Mouse (Mus musculus): Measurements from ENCODE around the gene Mphosph9. TPM values are rescaled to one million over a fixed set of nuclear protein-coding genes. Genes with fewer than 3 reads are reported as not detected.

The Mphosph9 gene
- total and polyA plus RNA-seq, 3 experiments, result 10.4 to 60.8 (median 10.9) TPM

DNA sequence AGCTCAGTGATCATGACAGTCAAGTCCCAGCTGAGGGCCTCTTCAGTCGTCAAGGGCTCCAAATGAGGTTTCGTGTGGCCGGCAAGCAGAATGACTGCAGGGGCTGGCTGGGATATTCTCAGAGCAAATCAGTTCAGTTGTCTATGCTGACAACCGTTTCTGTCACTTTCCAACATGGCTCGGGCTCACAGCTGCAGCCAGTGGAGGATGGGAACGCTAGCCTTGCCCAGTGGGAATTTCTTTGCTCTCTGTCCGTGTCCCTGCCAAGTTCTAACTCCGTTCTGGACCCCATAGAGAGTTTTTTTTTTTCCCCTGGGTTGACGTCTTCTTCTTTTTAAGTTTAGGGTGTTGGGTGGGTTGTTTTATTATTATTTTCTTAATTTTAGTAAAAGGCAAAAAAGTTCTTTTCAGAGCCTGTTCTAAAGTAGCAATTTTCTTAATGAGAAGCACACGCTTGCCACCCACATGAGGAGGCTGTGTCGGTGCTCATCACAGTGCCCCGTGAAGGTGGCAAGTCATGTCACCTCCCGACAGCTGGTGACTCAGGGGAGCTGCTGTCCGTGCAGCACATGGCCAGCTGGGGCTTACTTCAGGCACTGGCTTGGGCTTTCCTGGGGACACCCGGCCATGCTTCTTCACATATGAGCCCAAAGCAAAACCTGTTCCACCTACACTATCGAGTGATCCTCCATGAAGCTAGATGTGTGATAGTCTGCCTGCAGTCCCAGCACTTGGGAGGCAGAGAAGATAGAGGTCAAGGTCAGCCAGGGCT, 103.3 kb downstream of the Mphosph9 start:
- Histone ChIP-seq H3K9ac (ENCODE audit: control insufficient read depth, low read depth, low read length, poor library complexity, severe bottlenecking) (no peak overlapping the region), H3K9me3 (replicated peaks; ENCODE audit: insufficient read depth, low read length) (no peaks in the 10 kb centered on the region), H3K4me3 (ENCODE audit: control insufficient read depth in 1 of 2, insufficient read depth in 1 of 2, low read depth in 2 of 2, low read length in 2 of 2) (no peak overlapping the region), H3K79me2 (ENCODE audit: control insufficient read depth, insufficient read depth, low read length, poor library complexity) (no peaks in the 10 kb centered on the region), H3K27ac (ENCODE audit: control insufficient read depth, low read depth, low read length) (no peak overlapping the region), H3K4me1 (ENCODE audit: control insufficient read depth in 1 of 2, insufficient read depth in 2 of 2, low read length in 2 of 2) (no peaks in the 10 kb centered on the region), H3K36me3 (ENCODE audit: control insufficient read depth in 1 of 2, insufficient read depth in 2 of 2, low read length in 2 of 2) (no peaks in the 10 kb centered on the region), H3K27me3 (ENCODE audit: control insufficient read depth in 1 of 2, insufficient read depth in 2 of 2, low read length in 2 of 2) (no peaks in the 10 kb centered on the region)
- TF ChIP-seq POLR2AphosphoS2 (IDR thresholded peaks at IDR 0.05; ENCODE audit: low read length) (no peak), POLR2AphosphoS5 (IDR thresholded peaks at IDR 0.05; ENCODE audit: borderline replicate concordance, low read depth, low read length) (no peak), MAX (IDR thresholded peaks at IDR 0.05; ENCODE audit: low read length) (no peak), USF1 (IDR thresholded peaks at IDR 0.05; ENCODE audit: low read depth, low read length) (no peak), HCFC1 (IDR thresholded peaks at IDR 0.05; ENCODE audit: low read depth, low read length) (no peak), E2F4 (IDR thresholded peaks at IDR 0.05; ENCODE audit: borderline replicate concordance, low read depth, low read length) (no peak), MAFK (IDR thresholded peaks at IDR 0.05; ENCODE audit: borderline replicate concordance, low read depth, low read length) (no peak), MXI1 (IDR thresholded peaks at IDR 0.05; ENCODE audit: low read depth, low read length) (no peak)
- no peak for DNase-seq (ENCODE audit: low read depth, low spot score)

DNA sequence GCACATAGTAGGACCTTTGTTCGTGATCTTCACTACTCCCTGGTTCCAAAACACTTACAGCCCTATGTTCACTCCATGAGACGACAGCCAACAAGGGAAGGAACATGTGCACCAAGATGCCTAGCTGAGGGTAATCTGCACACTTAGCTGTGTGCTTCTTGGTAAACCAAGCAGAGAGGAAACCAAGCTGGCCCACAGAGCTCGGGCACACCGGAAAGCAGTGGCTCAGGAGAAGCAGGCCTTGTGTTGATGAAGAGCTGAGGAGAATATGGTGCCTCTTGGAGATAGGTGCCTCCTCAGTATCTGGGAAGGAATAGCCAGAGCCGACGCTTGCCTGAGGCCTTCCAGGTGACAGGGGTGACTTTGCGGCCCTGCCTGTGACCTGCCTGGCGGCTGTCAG, 104.2 kb downstream of the Mphosph9 start:
- Histone ChIP-seq H3K36me3 (ENCODE audit: control insufficient read depth in 1 of 2, insufficient read depth in 2 of 2, low read length in 2 of 2) (no peaks in the 10 kb centered on the region), H3K4me1 (ENCODE audit: control insufficient read depth in 1 of 2, insufficient read depth in 2 of 2, low read length in 2 of 2) (no peaks in the 10 kb centered on the region)
- DNase-seq (ENCODE audit: low read depth, low spot score), result no peak

DNA sequence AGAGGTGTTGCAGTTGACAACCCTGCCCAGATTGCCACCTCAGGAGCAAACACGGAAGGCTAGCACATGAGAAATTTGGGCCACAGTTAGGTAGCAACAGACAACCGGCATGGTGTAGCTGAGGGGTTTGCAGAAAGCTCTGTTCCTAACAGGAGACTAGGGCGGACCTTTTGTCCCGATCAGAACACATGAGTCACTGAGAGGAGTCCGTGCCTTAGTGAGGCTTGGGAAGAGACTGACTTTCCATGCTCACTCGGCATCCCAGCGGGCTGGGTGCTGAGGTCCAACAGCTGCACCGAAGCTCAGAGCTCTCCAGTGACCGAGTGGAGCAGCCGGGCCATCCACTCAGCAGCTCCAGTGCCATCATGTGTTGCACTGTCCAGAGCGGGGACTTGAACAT, 105.1 kb downstream of the Mphosph9 start:
- H3K4me1 ChIP-seq (ENCODE audit: control insufficient read depth in 1 of 2, insufficient read depth in 2 of 2, low read length in 2 of 2), result no peaks in the 10 kb centered on the region
- no peaks in the 10 kb centered on the region for H3K27me3 ChIP-seq (ENCODE audit: control insufficient read depth in 1 of 2, insufficient read depth in 2 of 2, low read length in 2 of 2)
- H3K27ac ChIP-seq (ENCODE audit: control insufficient read depth, low read depth, low read length), result no peak overlapping the region
- H3K36me3 ChIP-seq (ENCODE audit: control insufficient read depth in 1 of 2, insufficient read depth in 2 of 2, low read length in 2 of 2), result no peaks in the 10 kb centered on the region
- H3K9ac ChIP-seq (ENCODE audit: control insufficient read depth, low read depth, low read length, poor library complexity, severe bottlenecking), result no peak overlapping the region
- no peaks in the 10 kb centered on the region for H3K9me3 ChIP-seq (replicated peaks; ENCODE audit: insufficient read depth, low read length)
- no peak overlapping the region for H3K4me3 ChIP-seq (ENCODE audit: control insufficient read depth in 1 of 2, insufficient read depth in 1 of 2, low read depth in 2 of 2, low read length in 2 of 2)
- H3K79me2 ChIP-seq (ENCODE audit: control insufficient read depth, insufficient read depth, low read length, poor library complexity), result no peaks in the 10 kb centered on the region
- no peak for DNase-seq (ENCODE audit: low read depth, low spot score)
- no peak for TF ChIP-seq TBP (IDR thresholded peaks at IDR 0.05; ENCODE audit: low read depth, low read length)
- TF ChIP-seq POLR2AphosphoS5 (IDR thresholded peaks at IDR 0.05; ENCODE audit: borderline replicate concordance, low read depth, low read length), result no peak
- TF ChIP-seq MXI1 (IDR thresholded peaks at IDR 0.05; ENCODE audit: low read depth, low read length), result no peak
- no peak for TF ChIP-seq MAX (IDR thresholded peaks at IDR 0.05; ENCODE audit: low read length)
- TF ChIP-seq CHD1 (IDR thresholded peaks at IDR 0.05; ENCODE audit: low read depth, low read length), result no peak
- no peak for TF ChIP-seq MEF2A (IDR thresholded peaks at IDR 0.05; ENCODE audit: extremely low read depth, insufficient replicate concordance, low read depth, low read length, poor library complexity, severe bottlenecking)
- no peak for TF ChIP-seq GATA1 (IDR thresholded peaks at IDR 0.05; ENCODE audit: low read depth, low read length)
- TF ChIP-seq RCOR1 (IDR thresholded peaks at IDR 0.05; ENCODE audit: low read depth, low read length), result no peak
- no peak for TF ChIP-seq KAT2A (conservative IDR thresholded peaks at IDR 0.05; ENCODE audit: low read depth, low read length)
- no peak for TF ChIP-seq MAFK (IDR thresholded peaks at IDR 0.05; ENCODE audit: borderline replicate concordance, low read depth, low read length)
- TF ChIP-seq MYB (IDR thresholded peaks at IDR 0.05; ENCODE audit: low read depth, low read length), result no peak
- no peak for TF ChIP-seq BHLHE40 (IDR thresholded peaks at IDR 0.05; ENCODE audit: borderline replicate concordance, low read depth, low read length)
- TF ChIP-seq MAZ (IDR thresholded peaks at IDR 0.05; ENCODE audit: low read depth, low read length), result no peak
- TF ChIP-seq POLR2AphosphoS2 (IDR thresholded peaks at IDR 0.05; ENCODE audit: low read length), result no peak
- no peak for TF ChIP-seq ZNF384 (IDR thresholded peaks at IDR 0.05; ENCODE audit: low read depth, low read length)
- no peak for TF ChIP-seq USF2 (IDR thresholded peaks at IDR 0.05; ENCODE audit: borderline replicate concordance in 1 of 2, insufficient read depth in 1 of 2, low read depth in 1 of 2, low read length in 2 of 2)
- no peak for TF ChIP-seq E2F4 (IDR thresholded peaks at IDR 0.05; ENCODE audit: borderline replicate concordance, low read depth, low read length)

More for the DNA sequence above, 104.2 kb downstream of the Mphosph9 start:
- H3K27ac ChIP-seq (ENCODE audit: control insufficient read depth, low read depth, low read length), result no peak overlapping the region
- H3K79me2 ChIP-seq (ENCODE audit: control insufficient read depth, insufficient read depth, low read length, poor library complexity), result no peaks in the 10 kb centered on the region
- TF ChIP-seq MXI1 (IDR thresholded peaks at IDR 0.05; ENCODE audit: low read depth, low read length), result no peak
- TF ChIP-seq ZKSCAN1 (IDR thresholded peaks at IDR 0.05; ENCODE audit: low read depth, low read length), result peak; percentile 80; the same call in 1 of the 2 replicates
- H3K9me3 ChIP-seq (replicated peaks; ENCODE audit: insufficient read depth, low read length), result no peaks in the 10 kb centered on the region
- H3K4me3 ChIP-seq (ENCODE audit: control insufficient read depth in 1 of 2, insufficient read depth in 1 of 2, low read depth in 2 of 2, low read length in 2 of 2), result no peak overlapping the region
- no peaks in the 10 kb centered on the region for H3K27me3 ChIP-seq (ENCODE audit: control insufficient read depth in 1 of 2, insufficient read depth in 2 of 2, low read length in 2 of 2)
- H3K9ac ChIP-seq (ENCODE audit: control insufficient read depth, low read depth, low read length, poor library complexity, severe bottlenecking), result no peak overlapping the region

All from MEL (cell line).